Mouse (Mus musculus) C2C12 (cell line): ENCODE results near the gene Rap2b.

Experiments
- CEBPB ChIP-seq: IDR thresholded peaks from one replicate; pipeline ENCODE4 v1.6.1; 2011; ENCODE audit warnings: low read depth, mild to moderate bottlenecking, control low read depth, moderate library complexity
- CTCF ChIP-seq: IDR thresholded peaks from one replicate; pipeline ENCODE4 v1.5.1; 2011; ENCODE audit not compliant: control insufficient read depth, insufficient read depth, insufficient read length
- MAX ChIP-seq: IDR thresholded peaks from one replicate; pipeline ENCODE4 v1.6.1; 2011; ENCODE audit warnings: mild to moderate bottlenecking, control low read depth
- MYOG ChIP-seq: IDR thresholded peaks from one replicate; pipeline ENCODE4 v1.6.1; 2011; ENCODE audit not compliant: control insufficient read depth, insufficient read length; ENCODE audit errors: extremely low read depth
- USF1 ChIP-seq: IDR thresholded peaks from one replicate; pipeline ENCODE4 v1.6.1; 2011; ENCODE audit warnings: low read depth, mild to moderate bottlenecking, control low read depth, moderate library complexity

- TF ChIP-seq CTCF (no peak), MYOG (no peak), USF1 (no peak), MAX (no peak), CEBPB (no peak)
Observed at GRCm38 (mm10) chr3:61337230-61337629, 24.2 kb upstream of the Rap2b start.
